Mouse (Mus musculus) ES-Bruce4 (cell line): ENCODE measurements at regions not wholly inside any gene's neighbourhood (a gene's known extent, or its start where the extent isn't known, plus 50 kb on each side); places are given as distances from the start of the nearest gene placed in this dataset.

Experiments
- CTCF ChIP-seq: IDR thresholded peaks from one replicate; pipeline ENCODE4 v1.8.1; 2011; ENCODE audit warnings: low read depth, low read length
- POLR2A ChIP-seq: IDR thresholded peaks from one replicate; pipeline ENCODE4 v1.8.1; 2011; ENCODE audit warnings: low read length; ENCODE audit not compliant: insufficient read depth

DNA sequence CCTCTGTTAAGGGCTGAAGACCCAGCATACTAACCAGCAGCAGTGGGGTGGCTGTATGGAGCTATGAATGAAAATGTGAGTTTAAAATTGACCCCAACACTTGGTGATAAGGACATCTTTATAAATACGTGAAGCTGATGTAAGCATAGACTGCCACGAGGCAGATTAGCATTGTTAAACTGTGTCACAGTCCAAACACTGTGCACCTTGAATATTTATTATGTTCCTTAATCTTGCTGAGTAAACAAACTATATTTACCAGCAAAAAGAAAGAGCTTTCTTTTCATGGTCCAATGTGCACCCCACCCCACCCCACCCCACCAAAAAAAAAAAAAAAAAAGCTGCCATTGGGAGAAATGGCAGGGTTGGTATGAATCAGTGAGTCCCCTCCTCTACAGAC is 359.9 kb downstream of the Stim2 start:
- no peak for TF ChIP-seq CTCF
- no peak for TF ChIP-seq POLR2A
